Mouse (Mus musculus) lung, postnatal 0 days (tissue): ENCODE results near the gene Clca3a2. TPM values are rescaled to one million over a fixed set of nuclear protein-coding genes. Genes with fewer than 3 reads are reported as not detected.
A peak's percentile ranks its signal among the peaks of the same experiment; 100 is the strongest.
"Not testable (repeated sequence)": the region's sequence is repeated elsewhere in the genome, so short reads cannot be mapped to it uniquely, and the experiment has no call there.

Experiments used
- ATAC-seq: fragments of 200-750 bp; cut with Nextera tagmentation; 2 replicates; pipeline ENCODE4 v1.8.0; 2017; ENCODE audit warnings: moderate library complexity
- DNase-seq: peaks from one replicate; pipeline ENCODE4 v3.0.0-alpha.2; 2016; ENCODE audit warnings: low spot score
- H3K27ac ChIP-seq: fragments of 300-500 bp; sonication (generic); 2 replicates; pipeline ENCODE4 v1.5.1; 2014; ENCODE audit warnings: antibody characterized with exemption, mild to moderate bottlenecking, low read length, mixed read lengths
- H3K27me3 ChIP-seq: fragments of 300-500 bp; sonication (generic); replicated peaks from 2 replicates; pipeline ENCODE4 v1.6.1; 2014; ENCODE audit warnings: low read length, mixed read lengths; ENCODE audit not compliant: insufficient read depth
- H3K36me3 ChIP-seq: fragments of 300-500 bp; sonication (generic); 2 replicates; pipeline ENCODE4 v1.6.1; 2014; ENCODE audit warnings: low read length, mixed read lengths; ENCODE audit not compliant: insufficient read depth
- H3K4me1 ChIP-seq: fragments of 300-500 bp; sonication (generic); 2 replicates; pipeline ENCODE4 v1.6.1; 2014; ENCODE audit warnings: antibody characterized with exemption, low read depth, low read length, mixed read lengths; ENCODE audit not compliant: insufficient read depth
- H3K4me2 ChIP-seq: fragments of 300-500 bp; sonication (generic); replicated peaks from 2 replicates; pipeline ENCODE4 v1.6.1; 2014; ENCODE audit warnings: low read depth, mild to moderate bottlenecking, low read length, moderate library complexity, mixed read lengths
- H3K4me3 ChIP-seq: fragments of 300-500 bp; sonication (generic); 2 replicates; pipeline ENCODE4 v1.5.1; 2014; ENCODE audit warnings: low read depth, low read length
- H3K9ac ChIP-seq: fragments of 300-500 bp; sonication (generic); replicated peaks from 2 replicates; pipeline ENCODE4 v1.6.1; 2014; ENCODE audit warnings: low read depth, mild to moderate bottlenecking
- H3K9me3 ChIP-seq: fragments of 300-500 bp; sonication (generic); 2 replicates; pipeline ENCODE4 v1.6.1; 2016; ENCODE audit warnings: low read length, mixed read lengths
- CTCF ChIP-seq: IDR thresholded peaks from 2 replicates; pipeline ENCODE4 v1.5.1; 2016; ENCODE audit warnings: antibody characterized with exemption, mild to moderate bottlenecking
- EP300 ChIP-seq: IDR thresholded peaks from 2 replicates; pipeline ENCODE4 v1.6.1; 2016; ENCODE audit warnings: antibody characterized with exemption, mild to moderate bottlenecking, control low read depth
- WGBS: fragments of 180-500 bp; shearing (Covaris S2); extraction: QIAGEN DNeasy Blood & Tissue Kit; methylation state at CpG from one replicate; pipeline ENCODE4 v1.1.7; 2014; 5-methylcytosine and 5-hydroxymethylcytosine counted together
- polyA plus RNA-seq: library from polyadenylated mRNA; unstranded; fragments of >200 nt; fragmentation: Nextera tagmentation; extraction: Ambion mirVana; gene quantifications from 2 replicates; pipeline ENCODE4 v1.2.1, GENCODE M21; 2015

Gene Clca3a2
- polyA plus RNA-seq: 0.88 and 1.6 TPM in 2 replicates

DNA sequence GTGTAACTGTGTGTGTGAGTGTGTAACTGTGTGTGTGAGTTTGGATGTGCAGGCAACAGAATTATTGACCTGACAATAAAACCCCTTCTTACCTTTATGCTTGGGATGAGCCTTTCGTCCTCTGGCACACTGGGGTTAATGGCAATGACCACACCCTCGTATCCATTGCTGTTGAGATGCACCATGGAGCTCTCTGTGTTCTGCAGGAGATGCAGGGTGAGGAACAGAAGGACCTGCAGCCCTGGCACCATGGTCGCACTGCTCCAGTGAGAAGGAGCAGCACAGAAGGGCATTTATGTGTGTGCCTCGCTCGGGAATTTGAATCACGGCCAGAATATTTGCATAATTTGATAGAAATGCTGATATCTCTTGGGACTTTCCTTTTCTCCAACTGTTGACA lies at the start of gene Clca3a2:
TSS of gene Clca3a2 (minus strand) at position 276 of the 400 bp plus-strand sequence.
- H3K27ac ChIP-seq, H3K27me3 ChIP-seq, ATAC-seq, H3K4me3 ChIP-seq, H3K9me3 ChIP-seq, H3K4me2 ChIP-seq, H3K9ac ChIP-seq, H3K36me3 ChIP-seq, H3K4me1 ChIP-seq, DNase-seq: not testable (repeated sequence)
- 60% methylated on average over 6 of the region's 6 CpGs for WGBS

DNA sequence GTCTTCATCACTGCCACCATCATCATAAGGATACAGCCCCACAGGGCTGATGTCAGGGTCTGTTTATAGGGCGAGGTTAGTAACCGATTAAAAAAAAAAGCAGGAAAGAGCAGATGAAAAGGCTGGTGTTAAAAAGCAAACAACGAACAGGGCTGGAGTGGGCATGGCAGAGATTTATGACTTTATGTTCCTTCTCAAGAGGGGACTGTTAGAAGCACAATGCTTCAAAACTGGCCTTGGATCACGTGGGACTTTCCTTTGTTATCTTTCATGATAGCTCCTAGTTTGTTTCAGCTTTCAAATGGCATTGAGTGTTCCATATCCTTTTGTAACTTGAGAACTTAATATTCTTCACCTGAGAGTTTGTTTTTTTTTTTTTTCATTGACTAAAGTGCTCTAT lies 30.3 kb upstream of the Clca3a2 start:
- 5% methylated on average over 4 of the region's 4 CpGs for WGBS
- H3K27me3 ChIP-seq: no peaks in the 10 kb centered on the region
- no peaks in the 10 kb centered on the region for H3K9me3 ChIP-seq
- H3K36me3 ChIP-seq: no peaks in the 10 kb centered on the region
- H3K4me1 ChIP-seq: no peaks in the 10 kb centered on the region
- H3K4me2 ChIP-seq: no peak overlapping the region
- ATAC-seq (no peak), DNase-seq (no peak)
- H3K27ac ChIP-seq: no peak overlapping the region
- TF ChIP-seq CTCF (no peak), EP300 (no peak)
- no peak overlapping the region for H3K9ac ChIP-seq
- no peak overlapping the region for H3K4me3 ChIP-seq

DNA sequence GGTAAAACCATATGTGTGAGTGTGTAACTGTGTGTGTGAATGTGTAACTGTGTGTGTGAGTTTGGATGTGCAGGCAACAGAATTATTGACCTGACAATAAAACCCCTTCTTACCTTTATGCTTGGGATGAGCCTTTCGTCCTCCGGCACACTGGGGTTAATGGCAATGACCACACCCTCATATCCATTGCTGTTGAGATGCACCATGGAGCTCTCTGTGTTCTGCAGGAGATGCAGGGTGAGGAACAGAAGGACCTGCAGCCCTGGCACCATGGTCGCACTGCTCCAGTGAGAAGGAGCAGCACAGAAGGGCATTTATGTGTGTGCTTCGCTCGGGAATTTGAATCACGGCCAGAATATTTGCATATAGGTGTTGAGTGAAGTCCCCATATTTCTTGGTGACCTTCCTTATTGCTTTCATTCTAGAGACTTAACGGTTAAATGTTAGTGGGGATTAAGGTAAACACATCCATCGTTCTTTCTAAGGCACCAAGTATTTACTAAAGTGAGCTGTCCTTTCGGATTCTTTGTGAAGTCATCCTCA lies 29.8 kb upstream of the Clca3a2 start, which contains the start of gene Clca3b:
TSS of gene Clca3b (minus strand) at position 344 of the 543 bp plus-strand sequence.
- not testable (repeated sequence) for H3K4me2 ChIP-seq, H3K9me3 ChIP-seq, H3K9ac ChIP-seq, ATAC-seq, H3K27ac ChIP-seq, H3K4me3 ChIP-seq, H3K4me1 ChIP-seq, H3K27me3 ChIP-seq, H3K36me3 ChIP-seq, DNase-seq
- 59% methylated on average over 8 of the region's 9 CpGs for WGBS

DNA sequence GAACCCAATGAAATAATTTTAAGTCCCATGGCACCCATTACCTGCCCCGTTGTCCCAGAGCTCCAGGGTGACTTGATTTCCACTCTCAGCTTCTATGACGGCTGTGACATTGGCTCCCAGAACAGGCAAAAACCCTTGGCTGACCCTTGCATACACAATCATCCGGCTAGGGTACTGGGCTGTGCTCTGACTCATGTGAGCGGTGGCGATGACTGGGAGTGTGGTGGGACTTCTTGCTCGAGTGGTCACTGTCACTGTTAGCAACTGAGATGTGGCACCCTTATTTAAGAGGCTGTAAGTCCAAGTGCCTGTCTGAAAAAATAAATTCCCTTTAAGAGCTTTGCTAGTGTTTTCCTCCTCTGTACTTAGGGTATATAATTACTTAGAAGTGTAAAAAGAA lies 8.0 kb upstream of the Clca3a2 start:
- Histone ChIP-seq H3K4me3 (no peak overlapping the region), H3K4me1 (no peaks in the 10 kb centered on the region), H3K4me2 (no peak overlapping the region), H3K36me3 (no peaks in the 10 kb centered on the region), H3K27ac (no peak overlapping the region), H3K9me3 (no peaks in the 10 kb centered on the region), H3K27me3 (no peaks in the 10 kb centered on the region), H3K9ac (no peak overlapping the region)
- WGBS: 71% methylated on average over 6 of the region's 6 CpGs
- DNase-seq (no peak), ATAC-seq (no peak)
- no peak for TF ChIP-seq CTCF

DNA sequence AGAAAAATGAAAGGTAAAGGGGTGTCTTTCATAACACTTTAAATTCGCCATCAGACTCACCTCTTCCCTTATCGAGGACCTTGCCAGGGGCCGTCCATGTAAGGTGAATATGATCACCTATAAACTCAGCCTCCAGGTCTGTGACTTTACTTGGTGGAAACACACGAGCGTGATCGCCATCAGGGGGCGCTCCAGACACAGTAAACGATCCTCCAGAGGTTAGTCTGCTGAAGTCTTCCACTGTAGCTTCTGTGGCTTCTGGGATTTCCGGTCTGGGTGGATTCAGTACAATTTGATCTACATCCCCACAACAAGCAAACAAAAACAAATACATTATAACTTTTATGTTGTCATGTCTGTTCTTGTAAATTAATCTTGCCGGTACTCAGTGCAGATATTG lies 5.9 kb upstream of the Clca3a2 start:
- Histone ChIP-seq H3K27ac (no peak overlapping the region), H3K4me2 (no peak overlapping the region), H3K27me3 (no peaks in the 10 kb centered on the region), H3K4me1 (no peaks in the 10 kb centered on the region), H3K9me3 (no peaks in the 10 kb centered on the region), H3K4me3 (no peak overlapping the region), H3K9ac (no peak overlapping the region), H3K36me3 (no peaks in the 10 kb centered on the region)
- WGBS: 9% methylated on average over 10 of the region's 10 CpGs
- ATAC-seq (peak; percentile 62), DNase-seq (peak; percentile 81)
- peak; percentile 84 for TF ChIP-seq CTCF
- no peak for TF ChIP-seq EP300

DNA sequence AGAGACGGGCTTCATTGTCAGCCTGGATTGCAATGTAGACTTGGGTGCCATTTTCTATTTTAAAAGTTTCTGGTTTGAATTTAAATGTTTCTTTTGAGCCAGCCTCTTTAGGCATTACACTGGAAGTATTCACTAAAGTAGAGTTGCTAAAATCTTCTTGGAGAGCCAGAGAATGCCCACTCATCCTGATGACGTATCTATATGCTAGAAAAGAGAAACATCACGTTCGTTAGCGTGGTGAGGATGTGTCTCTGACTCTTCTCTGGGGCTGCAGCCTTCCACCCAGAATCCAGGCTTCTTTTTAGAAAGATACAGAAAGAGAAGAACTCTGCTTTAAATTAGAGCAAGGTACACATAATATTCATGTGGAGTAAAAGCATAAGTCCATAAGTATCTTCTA lies 4.0 kb upstream of the Clca3a2 start:
- ATAC-seq (no peak), DNase-seq (no peak)
- no peaks in the 10 kb centered on the region for H3K36me3 ChIP-seq
- H3K9ac ChIP-seq: no peak overlapping the region
- TF ChIP-seq EP300 (no peak), CTCF (no peak)
- no peaks in the 10 kb centered on the region for H3K27me3 ChIP-seq
- H3K27ac ChIP-seq: no peak overlapping the region
- H3K4me2 ChIP-seq: no peak overlapping the region
- no peaks in the 10 kb centered on the region for H3K4me1 ChIP-seq
- H3K4me3 ChIP-seq: no peak overlapping the region
- no peaks in the 10 kb centered on the region for H3K9me3 ChIP-seq
- WGBS: 77% methylated on average over 5 of the region's 5 CpGs

DNA sequence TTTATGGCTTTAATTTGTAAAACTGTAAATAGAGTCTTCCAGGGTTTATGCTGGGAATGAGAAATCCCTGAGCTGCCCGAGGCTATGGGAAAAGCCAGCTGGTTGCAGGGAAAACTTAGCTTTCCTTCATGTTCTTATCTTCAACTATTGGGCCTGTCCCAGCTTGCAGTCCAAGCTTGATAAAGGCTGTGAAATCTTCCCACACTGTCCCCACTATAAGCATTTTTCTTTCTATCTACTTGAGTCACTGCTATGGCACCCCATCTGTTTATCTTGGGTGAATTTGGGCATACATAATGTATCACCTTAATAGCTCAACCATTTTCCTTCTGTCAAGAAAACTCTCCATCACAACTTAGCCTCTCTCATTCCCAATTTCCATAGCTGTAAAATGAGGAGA lies 1.3 kb upstream of the Clca3a2 start:
- no peaks in the 10 kb centered on the region for H3K27me3 ChIP-seq
- ATAC-seq: no peak
- no peak overlapping the region for H3K27ac ChIP-seq
- WGBS: 26% methylated on average over 1 of the region's 1 CpGs
- H3K9me3 ChIP-seq: no peaks in the 10 kb centered on the region
- TF ChIP-seq CTCF (no peak), EP300 (no peak)
- no peaks in the 10 kb centered on the region for H3K36me3 ChIP-seq
- no peak overlapping the region for H3K4me2 ChIP-seq
- DNase-seq: no peak
- H3K4me3 ChIP-seq: no peak overlapping the region
- no peak overlapping the region for H3K9ac ChIP-seq
- no peaks in the 10 kb centered on the region for H3K4me1 ChIP-seq

DNA sequence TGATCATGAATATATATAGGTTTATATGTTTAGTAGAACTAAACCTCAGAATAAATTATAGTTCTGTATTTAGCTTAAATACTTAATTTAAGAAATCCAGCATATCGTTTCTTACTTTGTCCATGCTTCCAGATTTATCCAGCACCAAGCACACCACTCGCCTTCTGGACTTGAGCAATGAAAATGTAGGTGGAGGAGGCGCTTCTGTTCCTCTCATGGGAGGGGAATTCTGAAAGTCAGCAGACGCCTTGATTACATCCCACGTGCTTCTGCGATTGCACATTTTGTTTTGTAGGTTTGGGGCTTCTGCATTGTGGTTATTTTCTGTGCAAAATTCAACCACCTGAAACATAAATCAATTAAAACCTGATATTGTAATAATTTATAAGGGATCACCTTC lies 6.0 kb downstream of the Clca3a2 start:
- H3K27ac ChIP-seq, H3K27me3 ChIP-seq, H3K4me3 ChIP-seq, DNase-seq, H3K9ac ChIP-seq, H3K4me1 ChIP-seq, ATAC-seq, H3K9me3 ChIP-seq, H3K36me3 ChIP-seq, H3K4me2 ChIP-seq: not testable (repeated sequence)
- WGBS: 85% methylated on average over 6 of the region's 6 CpGs
